Mouse (Mus musculus) megakaryocyte, embryonic 14.5 days (primary cell): ENCODE measurements around the gene Grpr.

Experiments used
- FLI1 ChIP-seq: IDR thresholded peaks from 2 replicates; pipeline ENCODE4 v1.6.1; 2012; ENCODE audit warnings: low read length, inconsistent platforms, mixed read lengths
- GATA1 ChIP-seq: IDR thresholded peaks from 3 replicates; pipeline ENCODE4 v1.6.1; 2012; ENCODE audit warnings: mixed read lengths, low read length, inconsistent platforms, borderline replicate concordance

GRCm38 (mm10) chrX:163549666-163550065 is at the start of gene Grpr:
- TF ChIP-seq GATA1, result no peak
- TF ChIP-seq FLI1, result no peak
